14 mouse cellular contexts compared by ENCODE assay signal in the genomic region with DNA sequence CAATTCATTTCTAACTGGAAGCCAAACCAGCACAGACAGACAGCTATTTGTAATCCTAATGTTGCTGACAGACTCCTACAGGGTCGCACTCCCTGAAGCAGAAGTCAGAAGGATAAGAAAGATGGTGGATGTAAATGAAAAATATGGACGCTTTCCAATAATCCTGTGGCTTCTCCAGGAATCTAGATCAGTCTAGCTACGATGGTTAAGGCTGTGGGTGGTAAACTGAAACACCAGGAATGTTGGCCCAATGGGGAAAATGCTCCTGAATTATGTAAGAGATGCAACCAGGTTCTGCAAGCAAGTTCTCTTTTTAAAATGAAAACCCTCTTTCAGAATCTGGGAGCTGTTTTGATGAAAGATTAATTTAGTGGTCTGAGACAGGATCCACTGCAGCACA. TPM values are rescaled to one million over a fixed set of nuclear protein-coding genes. Genes with fewer than 3 reads are reported as not detected.
DNase-seq lines count a peak whose midpoint lies in the region; ATAC-seq and TF ChIP-seq lines count a peak whose summit lies in the region.
"Had no signal": no experiment of that assay in that cellular context is flagged by ENCODE, and none has a peak within 500 bp of the region (broad histone marks: within the 10 kb centered on the region; RNA-seq: fewer than 3 reads in every experiment).

No protein-coding gene starts in this region.

- peaks cover 3% of the 10 kb centered on the region; the same call in 1 of the 2 replicates for H3K9me3 ChIP-seq in heart, embryonic 13.5 days
- no peaks in the 10 kb centered on the region for H3K9me3 ChIP-seq in liver, embryonic 12.5 days (replicated peaks)
- H3K9me3 ChIP-seq in intestine, embryonic 16.5 days (ENCODE audit: control insufficient read depth, low read length), result no peaks in the 10 kb centered on the region

- H3K4me3 ChIP-seq in heart, embryonic 13.5 days, result no peak overlapping the region
- H3K4me3 ChIP-seq in liver, adult 2 months (ENCODE audit: insufficient read depth, low read depth, low read length), result no peak overlapping the region
- H3K4me3 ChIP-seq in liver, embryonic 12.5 days, result no peak overlapping the region
- H3K4me3 ChIP-seq in intestine, embryonic 16.5 days (ENCODE audit: low read length), result no peak overlapping the region

- H3K4me2 ChIP-seq in heart, embryonic 13.5 days, result no peak overlapping the region
- H3K4me2 ChIP-seq in liver, embryonic 12.5 days, result no peak overlapping the region
- no peak overlapping the region for H3K4me2 ChIP-seq in intestine, embryonic 16.5 days (ENCODE audit: low read depth, low read length)

- no peaks in the 10 kb centered on the region for H3K27me3 ChIP-seq in heart, embryonic 13.5 days (replicated peaks)
- H3K27me3 ChIP-seq in liver, adult 2 months (ENCODE audit: control insufficient read depth, insufficient read depth, low read length), result no peaks in the 10 kb centered on the region
- H3K27me3 ChIP-seq in liver, embryonic 12.5 days (replicated peaks), result no peaks in the 10 kb centered on the region
- no peaks in the 10 kb centered on the region for H3K27me3 ChIP-seq in intestine, embryonic 16.5 days (replicated peaks; ENCODE audit: control insufficient read depth, insufficient read depth, low read length)

- H3K27ac ChIP-seq in heart, embryonic 13.5 days (replicated peaks), result peak overlapping the region; percentile 20; the same call in 1 of the 2 replicates
- H3K27ac ChIP-seq in liver, adult 2 months (replicated peaks; ENCODE audit: insufficient read depth, low read depth, low read length), result 0 out of 2 replicates have a peak overlapping the region, but pooled peaks have one; percentile 30
- no peak overlapping the region for H3K27ac ChIP-seq in liver, embryonic 12.5 days
- peak overlapping the region; percentile 61 for H3K27ac ChIP-seq in intestine, embryonic 16.5 days (ENCODE audit: low read length)

- 51% methylated on average over 3 of the region's 3 CpGs for WGBS in heart, embryonic 13.5 days
- 62% methylated on average over 3 of the region's 3 CpGs for WGBS in liver, adult 2 months
- 57% methylated on average over 3 of the region's 3 CpGs for WGBS in liver, embryonic 12.5 days (ENCODE audit: insufficient replicate concordance)
- WGBS in intestine, embryonic 16.5 days, result 60% methylated on average over 3 of the region's 3 CpGs

- no peaks in the 10 kb centered on the region for H3K36me3 ChIP-seq in heart, embryonic 13.5 days
- H3K36me3 ChIP-seq in liver, adult 2 months (ENCODE audit: control insufficient read depth, insufficient read depth, low read length), result no peaks in the 10 kb centered on the region
- no peaks in the 10 kb centered on the region for H3K36me3 ChIP-seq in liver, embryonic 12.5 days
- H3K36me3 ChIP-seq in intestine, embryonic 16.5 days (ENCODE audit: control insufficient read depth, insufficient read depth, low read length), result no peaks in the 10 kb centered on the region

- H3K79me2 ChIP-seq in liver, adult 2 months (ENCODE audit: control insufficient read depth, insufficient read depth, low read length), result no peaks in the 10 kb centered on the region

- TF ChIP-seq POLR2A in liver, adult 2 months (IDR thresholded peaks at IDR 0.05; ENCODE audit: extremely low read depth, insufficient read depth, low read length), result no peak

- no peak for TF ChIP-seq CTCF in liver, adult 2 months (IDR thresholded peaks at IDR 0.05; ENCODE audit: low read depth, low read length)

- H3K4me1 ChIP-seq in heart, embryonic 13.5 days, result peaks cover 59% of the 10 kb centered on the region
- peaks cover 19% of the 10 kb centered on the region for H3K4me1 ChIP-seq in liver, adult 2 months (ENCODE audit: control insufficient read depth, insufficient read depth, low read length)
- 0 out of 2 replicates have a peak, but pooled peaks cover 10% of the 10 kb centered on the region for H3K4me1 ChIP-seq in liver, embryonic 12.5 days
- H3K4me1 ChIP-seq in intestine, embryonic 16.5 days (ENCODE audit: control insufficient read depth, insufficient read depth, low read length), result peaks cover 14% of the 10 kb centered on the region

- DNase-seq in heart, adult 8-10 months (ENCODE audit: low spot score), result no peak
- no peak for DNase-seq in liver, adult 2 months (ENCODE audit: extremely low read depth, low read depth, low spot score)
- peak; percentile 58 for DNase-seq in adipocyte (ENCODE audit: low spot score)
- DNase-seq in adrenal gland, postnatal 25 days, result no peak
- no peak for DNase-seq in cerebellum, adult 8-10 months
- DNase-seq: adrenal gland, postnatal 14 days; cerebellum, adult 11-12 months; forebrain, postnatal 0 days; kidney, adult 2 months; right cerebral cortex, postnatal 25 days had no signal

- no peak overlapping the region for H3K9ac ChIP-seq in heart, embryonic 13.5 days
- H3K9ac ChIP-seq in liver, adult 2 months (ENCODE audit: low read depth, low read length), result no peak overlapping the region
- no peak overlapping the region for H3K9ac ChIP-seq in liver, embryonic 12.5 days
- H3K9ac ChIP-seq in intestine, embryonic 16.5 days (ENCODE audit: low read depth, low read length), result no peak overlapping the region
- H3K9ac ChIP-seq: forebrain, postnatal 0 days had no signal

- ATAC-seq in heart, embryonic 13.5 days (ENCODE audit: extremely low read depth, insufficient number of reproducible peaks, low FRiP score, low TSS enrichment), result no peak
- no peak for ATAC-seq in liver, embryonic 12.5 days
- ATAC-seq in intestine, embryonic 16.5 days, result no peak
- ATAC-seq: forebrain, postnatal 0 days had no signal

RNA-seq across cellular contexts. Expression of gene Ppp1r3c, which starts 35.1 kb away (rescaled TPM):
- 49.2 and 64.7 TPM in 2 replicates for polyA plus RNA-seq in heart, embryonic 13.5 days (2015; fragmentation: Nextera tagmentation; extraction: Ambion mirVana)
- total RNA-seq in heart, adult 8-10 months (2022), result 100 to 1,000 TPM in 2 of 4 experiments, 10 to 100 TPM in 2; 82.2 to 179 (median 102) TPM
- total RNA-seq in liver, adult 2 months (2014; rRNA removed), result 30.1 and 39.9 TPM in 2 replicates
- polyA plus RNA-seq in liver, adult 2 months (2012; rRNA removed), result 23.3 and 40.1 TPM in 2 replicates
- polyA plus RNA-seq in liver, embryonic 12.5 days (2016; fragmentation: Nextera tagmentation; extraction: Ambion mirVana), result 0.89 and 1.0 TPM in 2 replicates
- polyA plus RNA-seq in intestine, embryonic 16.5 days (2015; fragmentation: Nextera tagmentation; extraction: Ambion mirVana), result 10.3 and 10.5 TPM in 2 replicates
- 11.1 and 18.4 TPM in 2 replicates for total RNA-seq in adrenal gland, postnatal 25 days (2021)
- total RNA-seq: hematopoietic stem cell, adult 5-6 weeks had no signal
